20 mouse cellular contexts compared by ENCODE assay signal in the genomic region with DNA sequence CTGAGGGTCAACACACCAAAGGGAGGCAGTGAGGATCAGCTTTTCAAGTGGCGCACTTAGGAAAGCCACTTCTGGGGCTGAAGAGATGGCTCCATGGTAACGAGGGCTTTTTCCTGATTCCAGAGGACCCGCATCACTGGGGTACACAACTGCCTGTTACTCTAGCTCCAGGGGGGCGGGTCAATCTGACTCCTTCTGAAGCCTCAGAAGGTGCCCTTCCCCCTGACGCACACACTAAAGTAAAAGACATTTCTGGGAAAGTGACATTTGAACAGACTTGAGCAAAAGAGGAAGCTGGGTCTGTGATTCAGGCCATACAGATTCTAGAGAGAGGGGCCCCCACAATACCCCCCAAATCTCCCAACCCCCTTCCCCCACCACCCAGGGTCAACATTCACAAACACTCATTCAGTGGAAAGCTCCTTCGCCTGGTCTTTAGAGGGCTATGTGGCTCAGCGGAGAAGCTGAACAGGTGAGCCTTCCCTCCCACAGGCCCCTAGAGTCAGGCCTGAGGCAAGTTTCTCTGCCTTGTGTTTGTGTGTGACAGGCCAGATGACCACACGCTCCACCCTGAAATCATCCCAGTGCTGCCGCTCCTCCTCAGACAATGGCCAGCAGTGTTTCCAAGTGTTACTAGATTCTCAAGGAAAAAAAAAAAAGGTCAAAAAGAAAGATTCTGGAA. TPM values are rescaled to one million over a fixed set of nuclear protein-coding genes. Genes with fewer than 3 reads are reported as not detected.
A peak's percentile ranks its signal among the peaks of the same experiment; 100 is the strongest.
DNase-seq lines count a peak whose midpoint lies in the region; ATAC-seq lines count a peak whose summit lies in the region.
"Had no signal": no experiment of that assay in that cellular context is flagged by ENCODE, and none has a peak within 500 bp of the region (broad histone marks: within the 10 kb centered on the region; RNA-seq: fewer than 3 reads in every experiment).

No protein-coding gene starts in this region.

- peaks cover 13% of the 10 kb centered on the region for H3K4me1 ChIP-seq in midbrain, embryonic 10.5 days
- H3K4me1 ChIP-seq in midbrain, embryonic 15.5 days: peaks cover 11% of the 10 kb centered on the region; the same call in 1 of the 2 replicates
- peaks cover 6% of the 10 kb centered on the region; the same call in 1 of the 2 replicates for H3K4me1 ChIP-seq in hindbrain, embryonic 12.5 days

- H3K27me3 ChIP-seq in midbrain, embryonic 10.5 days (ENCODE audit: low read depth, poor library complexity, severe bottlenecking): peaks cover 20% of the 10 kb centered on the region
- no peaks in the 10 kb centered on the region for H3K27me3 ChIP-seq in midbrain, embryonic 15.5 days (replicated peaks)
- H3K27me3 ChIP-seq in hindbrain, embryonic 12.5 days: peaks cover 1% of the 10 kb centered on the region; the same call in 1 of the 2 replicates
- H3K27me3 ChIP-seq: neural tube, embryonic 15.5 days had no signal

- WGBS in midbrain, embryonic 10.5 days: 67% methylated on average over 9 of the region's 9 CpGs
- 72% methylated on average over 9 of the region's 9 CpGs for WGBS in midbrain, embryonic 15.5 days
- WGBS in hindbrain, embryonic 12.5 days: 72% methylated on average over 9 of the region's 9 CpGs

- intact Hi-C loops in gastrocnemius, postnatal 36 days (cut with DNase I): no loop called here

- no peaks in the 10 kb centered on the region for H3K36me3 ChIP-seq in midbrain, embryonic 10.5 days
- H3K36me3 ChIP-seq in midbrain, embryonic 15.5 days (replicated peaks): no peaks in the 10 kb centered on the region
- H3K36me3 ChIP-seq in hindbrain, embryonic 12.5 days: no peaks in the 10 kb centered on the region
- H3K36me3 ChIP-seq: G1E; limb, embryonic 10.5 days; neural tube, embryonic 15.5 days had no signal

- H3K27ac ChIP-seq in midbrain, embryonic 10.5 days (replicated peaks): 0 out of 2 replicates have a peak overlapping the region, but pooled peaks have one; percentile 23
- H3K27ac ChIP-seq in midbrain, embryonic 15.5 days: no peak overlapping the region
- H3K27ac ChIP-seq in hindbrain, embryonic 12.5 days: no peak overlapping the region
- H3K27ac ChIP-seq: layer of hippocampus, adult 2 months; limb, embryonic 10.5 days; neural tube, embryonic 15.5 days had no signal

- H3K9ac ChIP-seq in midbrain, embryonic 15.5 days: no peak overlapping the region
- H3K9ac ChIP-seq in hindbrain, embryonic 12.5 days: no peak overlapping the region
- H3K9ac ChIP-seq: neural tube, embryonic 15.5 days had no signal

- no peak overlapping the region for H3K4me3 ChIP-seq in midbrain, embryonic 10.5 days
- no peak overlapping the region for H3K4me3 ChIP-seq in midbrain, embryonic 15.5 days
- no peak overlapping the region for H3K4me3 ChIP-seq in hindbrain, embryonic 12.5 days
- H3K4me3 ChIP-seq: layer of hippocampus, adult 2 months; limb, embryonic 10.5 days; neural tube, embryonic 15.5 days had no signal

- no peaks in the 10 kb centered on the region for H3K9me3 ChIP-seq in midbrain, embryonic 10.5 days (replicated peaks)
- no peaks in the 10 kb centered on the region for H3K9me3 ChIP-seq in midbrain, embryonic 15.5 days
- H3K9me3 ChIP-seq in hindbrain, embryonic 12.5 days (replicated peaks): no peaks in the 10 kb centered on the region
- H3K9me3 ChIP-seq: G1E; limb, embryonic 10.5 days; neural tube, embryonic 15.5 days had no signal

- no peak for DNase-seq in midbrain, embryonic 10.5 days (ENCODE audit: low spot score)
- DNase-seq in lung, postnatal 14 days: peak; percentile 26
- DNase-seq in layer of hippocampus, postnatal 36 days: no peak
- no peak for DNase-seq in gastrocnemius, postnatal 36 days
- DNase-seq: adrenal gland, postnatal 10 days; cerebellum, adult 18-20 months; gastrocnemius, postnatal 10 days; kidney, adult 2 months; kidney, postnatal 14 days; midbrain, embryonic 14.5 days; thymus, postnatal 14 days had no signal

- no peak overlapping the region for H3K4me2 ChIP-seq in midbrain, embryonic 15.5 days
- no peak overlapping the region for H3K4me2 ChIP-seq in hindbrain, embryonic 12.5 days (replicated peaks)
- H3K4me2 ChIP-seq: neural tube, embryonic 15.5 days had no signal

- no peak for ATAC-seq in midbrain, embryonic 15.5 days (replicated peaks)
- peak; percentile 29 for ATAC-seq in granulocyte monocyte progenitor cell, adult 5-6 weeks (replicated peaks; ENCODE audit: poor library complexity, severe bottlenecking)
- ATAC-seq in neutrophil, adult 5-6 weeks (ENCODE audit: extremely low read depth, insufficient number of reproducible peaks, low FRiP score, poor library complexity, severe bottlenecking): peak; percentile 13; the same call in 1 of the 2 replicates
- no peak for ATAC-seq in hindbrain, embryonic 12.5 days (ENCODE audit: low FRiP score)
- ATAC-seq: forebrain, embryonic 14.5 days had no signal

RNA-seq across cellular contexts. Expression of a gene that starts 7.1 kb away (rescaled TPM):
- 4.7 and 4.9 TPM in 2 replicates for polyA plus RNA-seq in midbrain, embryonic 10.5 days (2016; fragmentation: Nextera tagmentation; extraction: Ambion mirVana)
- 20.3 and 20.4 TPM in 2 replicates for polyA plus RNA-seq in midbrain, embryonic 15.5 days (2015; fragmentation: Nextera tagmentation; extraction: Ambion mirVana)
- total RNA-seq in granulocyte monocyte progenitor cell, adult 5-6 weeks (2014; fragmentation: Nextera tagmentation): not detected in 2 replicates
- total RNA-seq in granulocyte monocyte progenitor cell, adult 5-6 weeks (2017): 0.43 TPM in 1 of 2 replicates, not detected in the other
- total RNA-seq in neutrophil, adult 5-6 weeks (2017): 81.4 and 89.3 TPM in 2 replicates
- polyA plus RNA-seq in hindbrain, embryonic 12.5 days (2016; fragmentation: Nextera tagmentation; extraction: Ambion mirVana): 10.0 and 11.4 TPM in 2 replicates
- total RNA-seq in layer of hippocampus, postnatal 36 days (2021): 1 to 10 TPM; 7.0 to 8.1 TPM
- 1 to 10 TPM in 1 of 2 experiments, under 1 TPM in 1; 0.84 to 1.0 TPM for total RNA-seq in gastrocnemius, postnatal 36 days (2021)
- polyA plus RNA-seq: G1E had no signal

Comparison
In these comparisons a context has a peak if more than half of its experiments do, and no peak if none do; other contexts are left out.
1. ATAC-seq: peak in granulocyte monocyte progenitor cell, adult 5-6 weeks (single experiment) and neutrophil, adult 5-6 weeks (single experiment); none in midbrain, embryonic 15.5 days (single experiment) and hindbrain, embryonic 12.5 days (single experiment).